Mouse (Mus musculus): ENCODE results near the gene Ncl.
"Not testable (repeated sequence)": the region's sequence is repeated elsewhere in the genome, so short reads cannot be mapped to it uniquely, and the experiment has no call there.

The Ncl gene

DNA sequence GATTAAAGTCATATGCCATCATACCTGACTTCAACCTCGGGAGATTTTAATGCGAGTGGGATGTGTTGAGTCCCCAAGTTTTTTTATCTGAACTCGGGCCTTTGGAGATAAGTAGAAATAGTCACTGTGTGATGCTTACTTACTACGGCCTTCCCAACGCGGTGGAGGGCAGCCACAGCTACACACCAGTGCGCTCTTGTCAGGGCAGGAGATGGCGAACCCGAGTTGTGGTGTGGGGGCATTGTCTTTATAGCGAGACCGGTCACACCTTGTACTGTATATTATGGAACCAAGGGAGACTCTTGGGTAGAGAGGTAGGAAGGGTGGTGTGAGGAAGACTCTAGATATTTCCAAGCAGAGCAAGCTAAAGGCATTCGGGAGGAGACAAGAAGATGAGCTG is 1.2 kb upstream of the Ncl start:
- no peak for DNase-seq (ENCODE audit: low spot score in 2 of 2)

DNA sequence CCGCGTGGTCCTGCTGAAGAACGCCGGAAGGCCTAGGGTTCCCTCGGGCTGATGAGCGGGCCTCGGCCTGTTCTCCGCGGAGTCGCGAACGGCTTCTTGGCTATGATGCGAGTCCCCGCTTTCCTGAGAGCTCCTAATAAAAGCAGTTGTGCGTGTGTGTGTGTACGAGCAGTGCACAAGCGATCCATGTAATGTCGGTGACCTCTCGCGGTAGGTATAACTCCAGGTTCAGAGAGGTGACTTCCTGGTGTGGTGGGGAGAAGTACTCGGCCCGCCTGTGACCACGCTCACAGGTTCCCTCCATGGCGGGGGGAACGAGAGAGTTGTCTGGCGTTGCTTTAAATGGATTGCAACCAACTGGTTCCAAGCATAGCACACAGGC is 589 bp upstream of the Ncl start:
- DNase-seq (ENCODE audit: low spot score in 2 of 2): no peak

DNA sequence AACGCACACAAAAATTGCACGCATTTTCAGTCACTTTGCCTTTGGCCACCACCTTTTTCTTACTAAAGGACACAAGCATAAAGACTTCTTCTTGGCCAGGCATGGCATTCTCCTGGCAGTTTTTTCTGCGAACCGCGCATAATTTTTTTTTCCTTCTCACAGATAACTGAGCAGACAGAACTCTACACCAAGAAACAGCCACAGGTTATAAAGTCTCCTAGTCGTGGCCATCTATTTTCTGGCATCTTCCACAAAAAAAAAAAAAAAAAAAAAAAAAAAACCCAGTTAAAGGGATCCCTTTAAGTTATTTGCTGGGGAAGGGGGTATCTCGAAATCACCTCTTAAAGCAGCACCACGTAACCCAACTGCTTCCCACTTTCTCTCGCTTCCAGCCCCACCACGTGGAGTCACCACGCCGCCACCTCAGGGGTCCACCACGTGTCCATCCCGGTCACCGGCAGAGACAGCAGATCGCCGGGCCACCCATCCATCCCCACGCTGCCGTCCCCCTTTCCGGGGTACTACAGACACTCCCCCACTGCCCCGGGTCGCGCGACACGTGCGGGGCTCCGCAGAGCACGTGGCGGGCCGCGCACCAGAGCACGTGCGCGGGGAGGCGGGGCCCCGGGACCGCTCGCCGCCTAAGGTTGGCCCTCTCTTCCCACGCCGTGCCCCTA is 833 bp downstream of the Ncl start:
- no peak for DNase-seq (ENCODE audit: low spot score in 2 of 2)

DNA sequence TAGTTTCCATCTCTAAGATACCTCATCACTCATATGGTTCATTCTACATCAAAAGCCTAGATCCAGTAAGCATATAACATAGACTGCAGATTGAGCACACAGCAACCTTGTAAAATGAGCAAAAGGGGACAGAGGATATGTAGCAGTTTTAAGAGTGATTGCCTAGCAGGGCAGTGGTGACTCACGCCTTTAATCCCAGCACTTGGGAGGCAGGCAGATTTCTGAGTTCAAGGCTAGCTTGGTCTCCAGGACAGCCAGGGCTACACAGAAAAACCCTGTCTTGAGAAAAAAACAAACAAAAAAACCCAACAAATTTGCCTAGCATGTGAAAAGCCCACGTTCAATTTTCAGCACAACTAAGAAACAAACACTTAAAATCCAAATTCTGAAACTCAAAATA is 5.0 kb downstream of the Ncl start:
- no peak for DNase-seq (ENCODE audit: low spot score in 2 of 2)

GRCm38 (mm10) chr1:86350576-86350975 is 8.6 kb downstream of the Ncl start:
- DNase-seq (ENCODE audit: low spot score in 2 of 2): no peak

DNA sequence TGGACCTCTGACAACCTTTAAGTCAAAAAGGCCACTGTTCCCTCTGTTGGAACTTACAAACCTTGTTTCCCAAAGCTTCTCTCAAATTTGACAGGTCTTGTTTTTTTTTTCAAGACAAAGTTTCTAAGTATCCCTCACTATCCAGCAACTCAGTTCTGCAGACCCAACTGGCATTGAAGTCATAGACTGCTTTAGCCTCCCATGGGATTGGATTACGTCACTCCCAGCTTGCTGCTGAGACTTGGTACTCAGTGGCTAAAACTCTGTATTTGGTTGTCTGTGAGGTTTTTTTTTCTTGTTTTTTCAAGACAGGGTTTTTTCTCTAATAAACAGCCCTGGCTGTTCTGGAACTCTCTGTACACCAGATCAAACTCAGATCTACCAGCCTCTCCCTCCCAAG is 9.5 kb downstream of the Ncl start:
- DNase-seq (ENCODE audit: low spot score in 2 of 2): no peak

DNA sequence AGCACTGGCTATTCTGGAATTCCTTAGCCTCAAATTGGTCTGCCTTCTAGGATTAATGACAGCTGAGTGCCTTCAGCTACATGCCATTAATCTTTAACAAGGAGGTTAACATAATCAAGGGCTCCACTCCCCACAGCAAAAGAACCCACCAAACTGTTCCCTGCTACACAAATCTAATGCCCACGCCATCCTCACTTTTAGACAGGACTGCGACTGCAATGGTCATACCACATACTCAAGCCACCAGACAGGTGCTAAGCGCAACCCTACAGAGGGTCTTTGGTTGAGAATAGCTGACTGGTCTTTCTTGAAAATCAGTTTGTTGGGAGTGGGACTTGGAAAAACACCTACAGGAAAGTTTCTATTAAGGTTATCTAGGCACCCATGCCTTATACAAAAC is 10.0 kb downstream of the Ncl start:
- DNase-seq (ENCODE audit: low spot score in 2 of 2): no peak

DNA sequence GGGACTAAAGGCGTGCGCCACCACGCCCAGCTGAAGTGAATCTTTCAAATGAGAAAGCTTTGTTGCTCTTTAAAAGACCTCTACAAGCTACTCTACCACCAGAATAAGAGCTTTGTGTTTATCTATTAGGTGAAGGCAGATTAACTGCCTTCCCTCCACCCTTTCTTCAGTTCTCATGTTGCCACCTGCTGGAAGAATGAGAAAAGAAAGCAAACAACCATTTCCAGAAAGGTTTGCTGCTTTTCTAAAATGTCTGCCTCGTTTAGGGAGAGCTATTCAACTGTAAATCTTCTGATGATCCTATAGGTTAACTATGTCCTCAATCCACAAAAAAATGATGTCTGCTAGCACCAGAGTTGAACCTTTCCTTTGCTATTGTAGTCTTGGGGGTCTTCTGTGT is 10.4 kb downstream of the Ncl start:
- DNase-seq (ENCODE audit: low spot score in 2 of 2): no peak

GRCm38 (mm10) chr1:86348083-86348482 is 11.1 kb downstream of the Ncl start:
- no peak for DNase-seq (ENCODE audit: low spot score in 2 of 2)

- no peak for DNase-seq (ENCODE audit: low spot score in 2 of 2)
These were observed 11.5 kb downstream of the Ncl start for GRCm38 (mm10) chr1:86347716-86348045.

DNA sequence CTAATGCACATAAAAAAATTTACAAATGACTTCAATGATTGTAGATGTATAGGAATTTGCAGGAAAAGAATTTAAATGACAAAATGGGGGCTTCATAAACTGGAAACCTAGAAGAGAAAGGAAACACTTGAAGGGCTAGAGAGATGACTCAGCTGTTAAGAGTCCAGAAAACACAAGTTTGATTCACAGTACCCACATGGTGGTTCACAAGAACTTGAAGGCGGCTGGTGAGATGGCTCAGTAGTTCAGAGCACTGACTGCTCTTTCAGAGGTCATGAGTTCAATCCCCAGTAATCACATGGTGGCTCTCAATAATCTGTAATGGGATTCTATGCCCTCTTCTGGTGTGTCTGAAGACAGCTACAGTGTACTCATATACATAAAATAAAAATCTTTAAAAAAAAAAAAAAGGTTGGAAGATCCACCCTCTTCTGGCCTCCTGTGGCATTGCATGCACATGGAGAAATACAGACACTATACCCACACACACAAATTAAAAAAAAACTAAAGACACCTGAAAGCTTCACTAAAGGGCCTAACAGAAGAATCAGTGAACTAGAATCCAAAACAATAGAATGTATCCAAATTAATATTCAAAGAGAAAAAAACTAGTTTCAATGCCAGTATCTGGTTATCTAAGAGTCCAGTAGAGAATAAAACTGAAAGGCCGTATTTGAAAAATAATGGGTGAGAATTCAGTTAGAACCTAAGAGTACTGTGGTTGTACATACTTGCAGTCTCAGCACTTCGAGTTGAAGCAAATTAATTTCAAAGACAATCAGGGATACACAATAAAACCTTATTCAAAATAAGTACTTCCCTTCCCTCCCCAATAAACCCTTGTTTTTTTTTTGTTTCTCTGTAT is 12.1 kb downstream of the Ncl start:
- no peak for DNase-seq (ENCODE audit: low spot score in 2 of 2)

- no peak for DNase-seq (ENCODE audit: low spot score in 2 of 2)
These were observed 13.2 kb downstream of the Ncl start for GRCm38 (mm10) chr1:86345956-86346355.

GRCm38 (mm10) chr1:86345069-86345468 is 14.1 kb downstream of the Ncl start:
- no peak for DNase-seq (ENCODE audit: low spot score in 2 of 2)

DNA sequence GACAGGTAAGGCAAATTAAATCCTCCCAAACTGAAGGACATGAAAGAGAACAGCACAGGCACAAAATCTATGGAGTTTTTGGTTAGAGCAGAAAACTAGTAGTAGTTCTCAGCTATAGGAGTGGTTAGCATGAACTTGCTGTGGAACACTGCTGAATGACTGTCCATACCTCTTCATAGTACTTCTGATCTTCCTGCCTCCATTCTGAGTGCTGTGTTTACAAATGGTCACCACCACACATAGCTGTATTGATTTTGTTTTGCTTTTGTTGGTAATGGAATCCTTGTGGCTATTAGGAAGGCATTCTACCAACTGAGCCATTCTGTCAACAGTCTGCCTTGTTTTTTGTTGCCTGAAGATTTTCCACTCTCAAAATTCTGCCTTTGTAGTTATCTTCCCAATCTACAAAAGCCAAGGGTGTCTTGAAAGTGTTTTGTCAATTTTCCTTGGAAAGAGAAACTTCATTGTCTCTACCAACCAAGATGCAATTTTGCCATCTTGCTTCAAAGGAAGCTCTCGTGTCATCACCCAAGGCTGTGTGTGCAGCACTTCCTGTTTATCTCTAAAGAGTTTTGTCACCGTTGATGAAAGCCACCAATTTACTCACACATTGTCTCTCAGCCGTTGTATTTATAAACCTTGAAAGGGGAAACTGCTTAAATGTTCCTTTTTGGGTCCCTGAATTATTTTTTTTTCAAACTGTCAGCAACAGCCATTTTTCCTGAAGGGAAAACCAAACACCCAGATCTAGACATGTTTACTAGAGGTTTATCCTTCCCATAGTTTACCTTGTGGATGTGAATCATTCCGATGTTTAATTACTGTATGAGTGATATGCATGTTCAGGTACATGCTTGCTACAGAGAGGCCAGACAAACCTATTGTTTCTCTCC is 15.0 kb downstream of the Ncl start:
- DNase-seq (ENCODE audit: low spot score in 2 of 2): peak; percentile 57 to 63

GRCm38 (mm10) chr1:86343087-86343645 is 16.0 kb downstream of the Ncl start:
- DNase-seq (ENCODE audit: low spot score in 2 of 2): no peak

GRCm38 (mm10) chr1:86342371-86342770 is 16.8 kb downstream of the Ncl start:
- DNase-seq (ENCODE audit: low spot score in 2 of 2): no peak

GRCm38 (mm10) chr1:86341096-86341495 is 18.1 kb downstream of the Ncl start:
- DNase-seq (ENCODE audit: low spot score in 2 of 2): not testable (repeated sequence)

DNA sequence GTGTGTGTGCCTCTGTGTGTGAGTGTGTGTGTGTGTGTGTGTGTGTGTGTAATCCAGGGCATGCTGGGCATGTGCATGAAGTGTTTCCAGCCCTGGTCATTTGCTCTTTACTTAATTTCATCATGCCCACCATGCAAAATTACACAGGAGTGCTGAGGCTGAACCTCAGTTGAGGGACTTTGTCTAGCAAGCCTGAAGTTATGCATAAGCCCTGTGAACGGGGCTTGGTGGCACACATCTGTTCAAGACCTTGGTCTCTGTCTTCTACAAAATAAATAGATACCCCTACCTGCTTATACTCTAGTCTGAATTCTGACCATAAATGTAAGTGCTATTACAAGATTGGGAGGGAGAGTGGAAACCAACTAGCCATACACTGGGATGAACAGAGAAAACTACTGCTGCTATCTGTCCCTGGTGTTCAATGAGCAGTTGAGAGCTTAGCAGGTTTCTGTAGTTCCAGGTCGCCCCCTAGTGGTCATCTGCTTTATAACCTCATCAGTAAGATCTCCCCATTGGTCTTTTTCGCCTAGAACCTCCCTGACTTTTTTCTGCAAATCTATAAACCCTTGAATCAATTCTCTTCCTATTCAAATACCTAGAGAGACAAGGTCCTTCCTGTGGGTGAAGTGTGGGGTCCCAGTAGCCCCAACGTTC is 19.9 kb downstream of the Ncl start:
- DNase-seq (ENCODE audit: low spot score in 2 of 2): peak; percentile 83 to 88

DNA sequence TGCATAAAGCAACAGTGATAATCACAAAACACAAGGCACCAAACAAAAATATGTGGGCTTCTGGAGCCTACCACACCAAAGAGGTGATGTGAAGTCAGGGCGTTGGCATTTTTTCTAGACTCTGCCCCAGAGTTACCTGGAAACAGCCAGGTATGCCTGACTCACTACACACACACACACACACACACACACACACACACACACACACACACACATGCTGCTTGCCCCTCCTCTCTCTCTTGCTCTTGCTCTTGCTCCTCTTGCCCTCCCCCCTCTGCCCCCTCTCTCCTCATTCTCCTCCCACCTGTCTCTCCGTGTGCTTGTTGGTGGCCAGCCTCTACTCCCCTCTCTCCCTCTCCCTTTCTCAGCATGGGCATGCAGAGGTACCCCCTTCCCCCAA is 22.9 kb downstream of the Ncl start:
- DNase-seq (ENCODE audit: low spot score in 2 of 2): no peak

DNA sequence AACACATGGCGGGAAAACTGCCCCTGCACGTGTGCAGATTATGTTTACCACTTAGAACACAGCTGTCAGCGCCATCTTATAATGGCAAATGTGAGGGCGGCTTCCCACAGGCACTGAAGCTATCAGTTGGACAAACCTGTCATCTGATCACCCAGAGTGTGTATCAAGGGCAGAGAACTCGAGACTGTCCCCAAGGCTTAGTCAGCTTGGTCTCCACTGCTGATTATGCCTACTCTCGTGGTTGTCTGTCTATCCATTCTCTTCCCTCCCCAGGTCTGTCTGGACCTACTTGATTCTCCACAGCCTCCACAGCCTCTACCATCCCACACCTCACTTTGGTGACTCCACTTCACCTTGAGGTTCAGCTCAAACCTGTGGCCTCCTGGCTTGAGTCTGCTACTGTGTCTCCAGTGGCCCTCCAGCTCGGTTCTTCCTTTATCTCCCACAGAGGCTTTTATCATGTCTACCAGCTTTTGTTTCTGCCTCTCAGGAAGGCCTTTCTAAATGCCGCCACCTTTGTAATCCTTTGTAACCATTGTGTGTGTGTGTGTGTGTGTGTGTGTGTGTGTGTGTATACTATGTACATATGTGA is 38.3 kb downstream of the Ncl start:
- no peak for DNase-seq (ENCODE audit: low spot score in 2 of 2)

GRCm38 (mm10) chr1:86313772-86314125 is 45.5 kb downstream of the Ncl start:
- DNase-seq (ENCODE audit: low spot score in 2 of 2): peak in 1 of 2 experiments; percentile 44
